Mouse (Mus musculus) forebrain, embryonic 15.5 days (tissue): ENCODE measurements around the gene Rnase9. TPM values are rescaled to one million over a fixed set of nuclear protein-coding genes. Genes with fewer than 3 reads are reported as not detected.

Experiments used
- ATAC-seq: fragments of 200-750 bp; cut with Nextera tagmentation; replicated peaks from 2 replicates; pipeline ENCODE4 v1.8.0; 2017; ENCODE audit warnings: mild to moderate bottlenecking, moderate TSS enrichment, moderate library complexity
- H3K27ac ChIP-seq: fragments of 300-500 bp; sonication (generic); replicated peaks from 2 replicates; pipeline ENCODE4 v1.5.1; 2015; ENCODE audit warnings: mild to moderate bottlenecking, inconsistent platforms
- H3K27me3 ChIP-seq: fragments of 300-500 bp; sonication (generic); 2 replicates; pipeline ENCODE4 v1.6.1; 2015; ENCODE audit warnings: inconsistent platforms
- H3K36me3 ChIP-seq: fragments of 300-500 bp; sonication (generic); 2 replicates; pipeline ENCODE4 v1.6.1; 2015; ENCODE audit warnings: mild to moderate bottlenecking, inconsistent platforms
- H3K4me1 ChIP-seq: fragments of 300-500 bp; sonication (generic); 2 replicates; pipeline ENCODE4 v1.6.1; 2015; ENCODE audit warnings: inconsistent platforms
- H3K4me2 ChIP-seq: fragments of 300-500 bp; sonication (generic); replicated peaks from 2 replicates; pipeline ENCODE4 v1.6.1; 2015; ENCODE audit warnings: mild to moderate bottlenecking, inconsistent platforms
- H3K4me3 ChIP-seq: fragments of 300-500 bp; sonication (generic); 2 replicates; pipeline ENCODE4 v1.5.1; 2015; ENCODE audit warnings: mild to moderate bottlenecking, inconsistent platforms
- H3K9ac ChIP-seq: fragments of 300-500 bp; sonication (generic); replicated peaks from 2 replicates; pipeline ENCODE4 v1.6.1; 2015; ENCODE audit warnings: mild to moderate bottlenecking, inconsistent platforms
- H3K9me3 ChIP-seq: fragments of 300-500 bp; sonication (generic); 2 replicates; pipeline ENCODE4 v1.6.1; 2016; ENCODE audit warnings: inconsistent platforms
- WGBS: fragments of 180-500 bp; shearing (Covaris S2); methylation state at CpG from one replicate; pipeline ENCODE4 v1.1.7; 2015; ENCODE audit warnings: mixed read lengths; 5-methylcytosine and 5-hydroxymethylcytosine counted together
- polyA plus RNA-seq: library from polyadenylated mRNA; unstranded; fragments of >200 nt; fragmentation: Nextera tagmentation; extraction: Ambion mirVana; gene quantifications from 2 replicates; pipeline ENCODE4 v1.2.1, GENCODE M21; 2015

The Rnase9 gene
- polyA plus RNA-seq, result not detected in 2 replicates

- Histone ChIP-seq H3K9me3 (no peaks in the 10 kb centered on the region), H3K4me3 (no peak within 1 kb of the TSS), H3K4me1 (no peaks in the 10 kb centered on the region), H3K9ac (no peak within 1 kb of the TSS), H3K27me3 (no peaks in the 10 kb centered on the region), H3K36me3 (no peaks in the 10 kb centered on the region), H3K27ac (no peak within 1 kb of the TSS), H3K4me2 (no peak within 1 kb of the TSS)
- WGBS, result 63% methylated on average over 6 of the region's 6 CpGs
- ATAC-seq, result no peak
Measured at GRCm38 (mm10) chr14:51041769-51042168, at the start of gene Rnase9. TSS of gene Rnase9 (minus strand) at chr14:51041869.

- ATAC-seq, result peak; percentile 57
- H3K4me1 ChIP-seq, result peaks cover 19% of the 10 kb centered on the region
- WGBS, result under 1% methylated on average over 27 of the region's 27 CpGs
- peak overlapping the region; percentile 72 for H3K4me3 ChIP-seq
- H3K4me2 ChIP-seq, result peak overlapping the region; percentile 79
- peak overlapping the region; percentile 52 for H3K9ac ChIP-seq
- H3K9me3 ChIP-seq, result no peaks in the 10 kb centered on the region
- H3K27me3 ChIP-seq, result no peaks in the 10 kb centered on the region
- peak overlapping the region; percentile 77 for H3K27ac ChIP-seq
- H3K36me3 ChIP-seq, result no peaks in the 10 kb centered on the region
Measured at GRCm38 (mm10) chr14:51090077-51090781, 48.6 kb upstream of the Rnase9 start.

DNA sequence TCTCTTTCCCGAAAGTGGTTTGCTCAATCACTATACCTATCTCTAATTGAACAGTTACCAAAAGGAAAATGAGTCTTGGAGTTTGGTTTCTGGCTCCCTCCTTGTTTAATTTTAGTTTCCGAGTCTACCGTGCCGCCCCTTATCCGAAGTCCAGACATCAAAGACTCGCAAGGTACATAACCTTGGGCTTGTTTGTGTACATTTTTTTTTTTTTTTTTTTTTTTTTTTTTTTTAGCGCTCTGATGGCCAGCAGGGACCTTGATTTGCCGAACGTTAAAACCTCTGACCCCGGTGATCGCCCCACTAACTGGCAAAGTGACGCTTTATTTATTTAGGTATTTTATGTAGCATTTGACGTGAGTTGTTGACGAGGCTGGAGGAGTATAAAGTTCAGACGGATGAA lies 48.0 kb upstream of the Rnase9 start:
- H3K36me3 ChIP-seq, result no peaks in the 10 kb centered on the region
- peak overlapping the region; percentile 79 for H3K4me2 ChIP-seq
- H3K9me3 ChIP-seq, result no peaks in the 10 kb centered on the region
- WGBS, result 0% methylated on average over 15 of the region's 15 CpGs
- H3K4me1 ChIP-seq, result peaks cover 19% of the 10 kb centered on the region
- peak overlapping the region; percentile 77 for H3K27ac ChIP-seq
- no peaks in the 10 kb centered on the region; the same call in 1 of the 2 replicates for H3K27me3 ChIP-seq
- ATAC-seq, result no peak
- peak overlapping the region; percentile 52 for H3K9ac ChIP-seq
- peak overlapping the region; percentile 72 for H3K4me3 ChIP-seq

GRCm38 (mm10) chr14:51088970-51089673 lies 47.5 kb upstream of the Rnase9 start:
- peak overlapping the region; percentile 79 for H3K4me2 ChIP-seq
- peak overlapping the region; percentile 77 for H3K27ac ChIP-seq
- no peaks in the 10 kb centered on the region for H3K36me3 ChIP-seq
- H3K9ac ChIP-seq, result peak overlapping the region; percentile 52
- H3K4me3 ChIP-seq, result peak overlapping the region; percentile 72
- under 1% methylated on average over 34 of the region's 34 CpGs for WGBS
- no peaks in the 10 kb centered on the region for H3K9me3 ChIP-seq
- peaks cover 19% of the 10 kb centered on the region for H3K4me1 ChIP-seq
- peak; percentile 95 for ATAC-seq
- H3K27me3 ChIP-seq, result no peaks in the 10 kb centered on the region; the same call in 1 of the 2 replicates

GRCm38 (mm10) chr14:51088166-51088969 lies 46.7 kb upstream of the Rnase9 start:
- Histone ChIP-seq H3K9ac (peak overlapping the region; percentile 47), H3K27ac (peak overlapping the region; percentile 77), H3K27me3 (peaks cover 4% of the 10 kb centered on the region; the same call in 1 of the 2 replicates), H3K9me3 (no peaks in the 10 kb centered on the region), H3K4me2 (peak overlapping the region; percentile 79), H3K36me3 (no peaks in the 10 kb centered on the region), H3K4me3 (peak overlapping the region; percentile 72), H3K4me1 (peaks cover 24% of the 10 kb centered on the region)
- WGBS, result under 1% methylated on average over 23 of the region's 23 CpGs
- peak; percentile 23 for ATAC-seq

GRCm38 (mm10) chr14:51087762-51088161 lies 46.1 kb upstream of the Rnase9 start:
- no peak for ATAC-seq
- Histone ChIP-seq H3K4me3 (peak overlapping the region; percentile 72), H3K27ac (no peak overlapping the region), H3K9ac (peak overlapping the region; percentile 43; the same call in 1 of the 2 replicates), H3K4me2 (peak overlapping the region; percentile 79), H3K9me3 (no peaks in the 10 kb centered on the region), H3K27me3 (peaks cover 7% of the 10 kb centered on the region; the same call in 1 of the 2 replicates), H3K4me1 (peaks cover 30% of the 10 kb centered on the region), H3K36me3 (no peaks in the 10 kb centered on the region)
- WGBS, result 8% methylated on average over 9 of the region's 9 CpGs

DNA sequence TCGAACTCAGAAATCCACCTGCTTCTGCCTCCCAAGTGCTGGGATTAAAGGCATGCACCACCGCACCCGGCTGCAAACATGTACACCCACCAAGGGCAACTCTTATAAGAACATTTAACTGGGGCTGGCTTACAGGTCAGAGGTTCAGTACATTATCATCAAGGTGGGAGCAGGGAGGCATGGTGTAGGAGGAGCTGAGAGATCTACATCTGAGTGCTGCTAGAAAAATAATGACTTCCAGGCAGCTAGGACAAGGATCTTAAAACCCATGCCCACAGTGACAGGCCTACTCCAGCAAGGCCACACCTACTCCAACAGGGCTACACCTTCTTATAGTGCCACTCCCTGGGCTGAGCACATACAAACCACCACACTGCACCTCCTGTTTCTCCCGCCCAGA lies 44.2 kb upstream of the Rnase9 start:
- 74% methylated on average over 4 of the region's 4 CpGs for WGBS
- no peaks in the 10 kb centered on the region for H3K36me3 ChIP-seq
- no peak for ATAC-seq

GRCm38 (mm10) chr14:51085086-51085485 lies 43.4 kb upstream of the Rnase9 start:
- WGBS, result 84% methylated on average over 2 of the region's 2 CpGs
- Histone ChIP-seq H3K36me3 (no peaks in the 10 kb centered on the region), H3K27me3 (peaks cover 7% of the 10 kb centered on the region; the same call in 1 of the 2 replicates), H3K4me3 (no peak overlapping the region), H3K27ac (no peak overlapping the region), H3K4me1 (peaks cover 25% of the 10 kb centered on the region), H3K4me2 (no peak overlapping the region), H3K9me3 (no peaks in the 10 kb centered on the region), H3K9ac (no peak overlapping the region)
- ATAC-seq, result no peak

More for the DNA sequence above, 44.2 kb upstream of the Rnase9 start:
- Histone ChIP-seq H3K4me1 (peaks cover 26% of the 10 kb centered on the region), H3K9me3 (no peaks in the 10 kb centered on the region), H3K4me2 (no peak overlapping the region), H3K27me3 (peaks cover 7% of the 10 kb centered on the region; the same call in 1 of the 2 replicates), H3K4me3 (no peak overlapping the region), H3K27ac (no peak overlapping the region), H3K9ac (no peak overlapping the region)

DNA sequence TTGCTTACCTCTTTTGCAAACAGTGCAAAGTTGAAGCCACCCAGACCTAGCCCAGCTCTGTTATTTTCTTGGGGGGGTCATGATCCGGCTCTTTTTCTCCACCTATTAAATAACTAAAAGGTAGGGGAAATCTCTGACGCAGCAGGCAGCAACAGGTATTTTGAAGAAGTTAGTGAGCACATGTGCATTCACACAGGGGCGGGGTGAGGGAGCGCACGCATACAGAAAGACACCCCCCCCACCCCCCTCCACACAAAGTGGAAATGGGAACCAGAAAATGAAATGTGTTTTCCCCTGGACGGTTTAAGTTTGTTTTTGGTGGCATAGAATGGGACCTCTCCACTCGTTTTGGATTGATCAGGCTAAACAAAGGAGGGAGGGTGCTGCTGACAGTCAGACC lies 42.1 kb upstream of the Rnase9 start:
- peaks cover 23% of the 10 kb centered on the region for H3K4me1 ChIP-seq
- no peaks in the 10 kb centered on the region for H3K9me3 ChIP-seq
- 8% methylated on average over 7 of the region's 7 CpGs for WGBS
- no peak overlapping the region for H3K27ac ChIP-seq
- no peaks in the 10 kb centered on the region for H3K36me3 ChIP-seq
- H3K27me3 ChIP-seq, result peaks cover 7% of the 10 kb centered on the region; the same call in 1 of the 2 replicates
- ATAC-seq, result no peak
- H3K9ac ChIP-seq, result 0 out of 2 replicates have a peak overlapping the region, but pooled peaks have one; percentile 5
- H3K4me2 ChIP-seq, result peak overlapping the region; percentile 59
- H3K4me3 ChIP-seq, result peak overlapping the region; percentile 43

DNA sequence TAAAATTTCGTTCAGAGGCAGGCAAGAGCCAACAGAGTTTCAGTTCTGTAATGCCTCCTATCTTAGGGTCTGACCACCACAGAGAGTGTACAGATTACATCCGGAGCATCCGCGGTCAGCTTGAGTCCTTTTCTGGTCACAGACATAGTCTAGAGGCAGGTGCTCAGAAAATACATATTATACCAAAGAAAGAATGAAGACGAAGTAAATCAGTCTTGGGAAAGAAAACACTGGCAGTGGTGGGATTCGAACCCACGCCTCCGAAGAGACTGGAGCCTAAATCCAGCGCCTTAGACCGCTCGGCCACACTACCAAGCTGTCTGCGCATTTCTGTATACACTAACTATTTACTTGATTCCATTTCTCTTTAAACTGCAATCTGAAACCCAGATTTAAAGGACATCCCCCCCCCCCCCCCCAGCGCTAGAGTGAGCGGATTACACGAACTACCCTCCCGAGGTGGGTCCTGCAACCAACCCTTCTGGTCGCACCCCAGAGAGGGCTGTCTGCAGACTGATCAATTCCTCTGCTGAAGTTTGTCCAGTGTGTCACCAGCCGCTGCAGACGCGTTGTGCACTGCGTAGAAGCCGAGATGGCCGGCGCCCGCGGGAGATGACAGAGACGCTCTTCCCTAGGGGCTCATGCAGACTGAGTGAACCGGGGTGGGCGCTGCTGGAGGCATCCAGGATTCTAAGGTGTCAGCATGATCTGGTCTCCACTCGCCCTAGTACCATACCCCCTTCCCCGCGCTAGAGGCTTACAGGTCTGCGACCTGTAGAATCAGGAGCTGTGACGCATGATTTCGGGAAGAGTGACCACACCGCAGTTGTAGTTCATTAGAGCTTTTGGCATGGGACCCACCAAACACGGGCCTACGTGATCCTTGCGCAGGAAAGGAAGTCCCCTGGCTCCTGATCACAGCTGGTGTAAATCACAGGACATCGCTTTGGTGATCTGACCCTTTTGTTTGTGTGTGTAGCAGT lies 41.2 kb upstream of the Rnase9 start:
- Histone ChIP-seq H3K4me3 (peak overlapping the region; percentile 43), H3K4me1 (peaks cover 15% of the 10 kb centered on the region), H3K9ac (peak overlapping the region; percentile 5), H3K27ac (no peak overlapping the region), H3K27me3 (peaks cover 7% of the 10 kb centered on the region; the same call in 1 of the 2 replicates), H3K9me3 (no peaks in the 10 kb centered on the region), H3K36me3 (no peaks in the 10 kb centered on the region), H3K4me2 (peak overlapping the region; percentile 59)
- peak; percentile 72 for ATAC-seq
- 3% methylated on average over 40 of the region's 40 CpGs for WGBS

GRCm38 (mm10) chr14:51081035-51081434 lies 39.4 kb upstream of the Rnase9 start:
- WGBS, result 84% methylated on average over 2 of the region's 2 CpGs
- no peak overlapping the region for H3K9ac ChIP-seq
- no peaks in the 10 kb centered on the region for H3K9me3 ChIP-seq
- no peak overlapping the region for H3K4me2 ChIP-seq
- ATAC-seq, result no peak
- H3K4me1 ChIP-seq, result peaks cover 15% of the 10 kb centered on the region
- no peak overlapping the region for H3K4me3 ChIP-seq
- H3K27ac ChIP-seq, result no peak overlapping the region
- H3K36me3 ChIP-seq, result no peaks in the 10 kb centered on the region
- peaks cover 7% of the 10 kb centered on the region; the same call in 1 of the 2 replicates for H3K27me3 ChIP-seq
